Mouse (Mus musculus) cerebellum, postnatal 25 days (tissue): ENCODE measurements at regions not wholly inside any gene's neighbourhood (a gene's known extent, or its start where the extent isn't known, plus 50 kb on each side); places are given as distances from the start of the nearest gene placed in this dataset.

ENCODE experiments used
- DNase-seq, 2 experiments: peaks; one replicate each; pipeline ENCODE4 v3.0.0; 2021; ENCODE audit warnings: mixed read lengths in 2 of 2

- DNase-seq, result no peak
Measured at GRCm38 (mm10) chr3:18937333-18938122, 690.9 kb downstream of the 1700064H15Rik start.

GRCm38 (mm10) chr3:18941301-18942177 is 686.9 kb downstream of the 1700064H15Rik start:
- no peak for DNase-seq

GRCm38 (mm10) chr3:18960341-18960740 is 668.1 kb downstream of the 1700064H15Rik start:
- no peak for DNase-seq

GRCm38 (mm10) chr3:18988662-18989061 is 639.8 kb downstream of the 1700064H15Rik start:
- DNase-seq, result peak; percentile 38 to 49

- DNase-seq, result peak; percentile 91 to 95
Measured at GRCm38 (mm10) chr3:18989577-18990240, 638.8 kb downstream of the 1700064H15Rik start.

- no peak for DNase-seq
Measured at GRCm38 (mm10) chr3:19000179-19000578, 628.3 kb downstream of the 1700064H15Rik start.

- no peak for DNase-seq
Measured at GRCm38 (mm10) chr3:19002056-19002455, 626.4 kb downstream of the 1700064H15Rik start.

GRCm38 (mm10) chr3:19004792-19005191 is 623.7 kb downstream of the 1700064H15Rik start:
- peak in 1 of 2 experiments; percentile 47 for DNase-seq

- no peak for DNase-seq
Measured at GRCm38 (mm10) chr3:19044566-19044965, 583.9 kb downstream of the 1700064H15Rik start.

- no peak for DNase-seq
Measured at GRCm38 (mm10) chr3:19045933-19046332, 582.5 kb downstream of the 1700064H15Rik start.

- peak in 1 of 2 experiments; percentile 20 for DNase-seq
Measured at GRCm38 (mm10) chr3:19046610-19047009, 581.9 kb downstream of the 1700064H15Rik start.

GRCm38 (mm10) chr3:19055961-19056360 is 572.5 kb downstream of the 1700064H15Rik start:
- DNase-seq, result no peak

GRCm38 (mm10) chr3:19056623-19057022 is 571.9 kb downstream of the 1700064H15Rik start:
- no peak for DNase-seq

- peak; percentile 28 to 36 for DNase-seq
Measured at GRCm38 (mm10) chr3:19059906-19060870, 568.3 kb downstream of the 1700064H15Rik start.

GRCm38 (mm10) chr3:19061488-19062248 is 566.8 kb downstream of the 1700064H15Rik start:
- peak; percentile 41 to 45 for DNase-seq

- peak; percentile 54 to 77 for DNase-seq
Measured at GRCm38 (mm10) chr3:19062249-19062859, 566.1 kb downstream of the 1700064H15Rik start.

GRCm38 (mm10) chr3:19067141-19067757 is 561.2 kb downstream of the 1700064H15Rik start:
- no peak for DNase-seq
